Mouse (Mus musculus): Measurements from ENCODE around the gene Psph.
"Not testable (repeated sequence)": the region's sequence is repeated elsewhere in the genome, so short reads cannot be mapped to it uniquely, and the experiment has no call there.

Psph gene

DNA sequence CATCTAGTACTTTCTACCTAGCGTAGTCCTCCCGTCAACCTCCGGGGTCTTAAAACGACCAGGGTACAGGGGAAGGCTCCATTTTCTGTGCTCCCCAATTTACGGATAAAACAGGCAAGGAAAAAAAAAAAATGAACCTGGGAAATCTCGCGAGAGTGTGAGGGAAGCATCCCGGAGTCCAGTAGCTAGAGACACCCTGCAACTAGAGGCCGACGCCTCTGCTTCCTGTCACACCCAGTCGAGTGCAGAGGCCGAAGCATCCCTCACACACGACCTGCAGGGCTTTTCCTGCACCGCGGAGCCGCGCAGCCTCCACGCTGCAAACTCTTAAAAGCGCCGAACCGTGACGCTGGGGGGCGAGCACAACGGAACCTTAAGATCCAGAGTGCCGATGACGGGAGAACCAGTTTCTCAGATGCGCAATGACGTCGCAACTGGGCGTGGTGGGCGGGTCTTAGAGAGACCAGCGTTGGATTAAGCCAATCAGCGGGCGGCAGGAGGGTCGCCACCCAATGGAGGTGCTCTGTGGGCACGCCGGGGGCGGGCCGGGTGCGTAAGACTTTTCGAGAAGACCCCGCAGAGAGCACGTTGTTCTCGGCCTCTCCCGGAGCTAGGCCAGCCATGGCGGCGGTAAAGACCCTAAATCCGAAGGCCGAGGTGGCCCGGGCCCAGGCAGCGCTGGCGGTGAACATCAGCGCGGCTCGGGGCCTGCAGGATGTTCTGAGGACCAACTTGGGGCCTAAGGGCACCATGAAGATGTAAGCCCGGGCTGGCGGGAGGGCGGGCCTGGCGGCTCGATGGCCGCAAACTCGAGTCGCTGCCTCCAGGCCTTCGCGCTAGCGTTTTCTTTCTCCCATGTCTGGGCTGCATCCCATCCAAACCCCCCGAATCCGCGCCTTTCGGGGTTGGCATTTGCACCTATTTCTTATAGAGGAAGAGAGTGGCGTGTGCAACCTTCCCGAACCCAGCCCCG, at the start of gene Psph:
Psph (minus strand) TSS at position 632 of the 973 bp plus-strand sequence.
- DNase-seq (ENCODE audit: low spot score in 2 of 2): peak; percentile 94 to 98

DNA sequence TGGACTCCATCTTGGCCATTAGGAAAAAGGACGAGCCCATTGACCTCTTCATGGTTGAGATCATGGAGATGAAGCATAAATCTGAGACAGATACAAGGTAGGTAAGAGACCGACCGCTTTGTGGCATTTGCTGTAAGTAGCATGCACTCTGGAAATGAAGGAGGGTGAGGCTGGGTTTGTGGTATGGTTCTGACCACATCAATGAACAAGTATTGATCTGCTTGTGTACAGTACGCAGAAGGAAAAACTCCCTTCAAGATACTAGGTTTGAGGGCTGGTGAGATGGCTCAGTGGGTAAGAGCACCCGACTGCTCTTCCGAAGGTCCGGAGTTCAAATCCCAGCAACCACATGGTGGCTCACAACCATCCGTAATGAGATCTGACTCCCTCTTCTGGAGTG, 3.3 kb upstream of the Psph start:
- DNase-seq (ENCODE audit: low spot score in 2 of 2): not testable (repeated sequence)

DNA sequence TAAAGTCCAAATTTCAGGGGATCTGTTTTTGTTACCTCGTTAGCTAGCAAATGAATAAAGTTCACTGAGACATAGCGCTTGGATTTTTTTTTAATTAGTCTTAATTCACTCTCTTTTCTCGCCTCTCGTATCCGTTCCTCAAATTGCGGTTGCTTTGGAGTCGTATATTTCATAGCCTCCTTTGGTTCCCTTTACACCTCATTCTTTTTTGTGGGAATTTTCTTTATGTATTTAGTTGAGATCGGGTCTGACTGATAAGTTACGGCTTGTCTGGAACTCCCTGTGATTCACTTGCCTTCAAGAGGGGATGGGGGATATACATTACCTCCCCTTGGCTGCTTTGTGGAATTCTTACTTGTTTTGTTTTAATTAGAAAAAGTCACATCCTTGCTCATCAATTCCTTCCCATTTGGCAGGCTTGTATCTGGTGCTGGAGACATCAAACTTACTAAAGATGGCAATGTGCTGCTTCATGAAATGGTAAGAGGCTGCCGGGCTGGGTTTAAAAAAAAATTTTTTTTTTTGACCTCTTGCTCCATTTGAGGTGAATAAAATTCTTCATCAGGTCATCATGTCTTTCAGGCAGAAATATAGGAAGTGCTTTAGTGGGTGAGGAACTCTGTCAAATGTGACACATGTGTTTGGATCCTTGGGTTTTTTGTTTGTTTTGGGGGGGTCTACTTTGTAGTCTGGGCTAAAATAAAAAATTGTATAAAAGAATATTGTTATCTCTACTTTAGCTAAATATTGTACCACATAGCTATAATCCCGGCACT, 757 bp upstream of the Psph start:
- DNase-seq (ENCODE audit: low spot score in 2 of 2): no peak

DNA sequence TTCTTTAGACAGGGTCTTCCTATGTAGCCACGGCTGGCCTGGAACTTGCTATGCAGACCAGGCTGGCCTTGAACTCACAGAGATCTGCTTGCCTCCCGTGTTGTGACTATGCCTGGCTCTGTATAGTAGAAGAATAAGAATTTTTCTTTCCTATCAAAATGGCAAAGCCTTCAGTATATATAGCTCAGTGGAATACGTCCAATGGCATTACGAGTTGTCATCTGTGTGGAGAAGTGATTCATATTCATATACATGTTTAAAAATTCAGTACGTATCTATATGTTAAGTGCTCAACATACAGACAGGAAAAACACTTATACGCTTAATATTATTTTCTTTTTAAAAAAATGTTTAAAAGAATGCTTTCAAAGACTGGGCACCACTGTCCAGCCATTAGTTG, 1.1 kb downstream of the Psph start:
- DNase-seq (ENCODE audit: low spot score in 2 of 2): no peak

DNA sequence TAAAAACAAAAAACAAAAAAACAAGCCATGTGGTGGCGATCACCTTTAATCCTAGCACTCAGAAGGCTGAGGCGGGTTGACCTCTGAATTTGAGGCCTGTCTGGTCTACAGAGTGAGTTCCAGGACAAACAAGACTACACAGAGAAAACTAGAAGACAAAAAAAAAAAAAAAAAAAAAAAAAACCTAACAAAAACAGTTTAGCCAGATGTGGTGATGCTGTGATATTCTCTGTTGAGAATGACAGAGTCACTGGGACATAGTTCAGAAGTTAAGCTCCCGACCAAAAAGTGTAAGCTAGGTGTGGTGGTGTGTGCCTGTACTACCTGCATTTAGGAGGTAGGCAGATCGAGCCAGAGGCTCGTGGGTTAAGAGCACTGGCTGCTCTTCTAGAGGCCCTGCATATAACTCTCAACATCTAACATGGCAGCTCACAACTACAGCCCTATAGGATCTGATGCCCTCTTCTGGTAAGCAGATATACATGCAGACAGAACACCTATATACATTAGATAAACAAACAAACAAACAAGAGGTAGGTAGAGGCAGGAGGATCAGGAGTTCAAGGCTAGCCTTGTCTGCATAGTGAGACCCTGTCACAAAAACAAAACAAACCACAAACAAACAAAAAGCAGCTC, 1.9 kb downstream of the Psph start:
- no peak for DNase-seq (ENCODE audit: low spot score in 2 of 2)

DNA sequence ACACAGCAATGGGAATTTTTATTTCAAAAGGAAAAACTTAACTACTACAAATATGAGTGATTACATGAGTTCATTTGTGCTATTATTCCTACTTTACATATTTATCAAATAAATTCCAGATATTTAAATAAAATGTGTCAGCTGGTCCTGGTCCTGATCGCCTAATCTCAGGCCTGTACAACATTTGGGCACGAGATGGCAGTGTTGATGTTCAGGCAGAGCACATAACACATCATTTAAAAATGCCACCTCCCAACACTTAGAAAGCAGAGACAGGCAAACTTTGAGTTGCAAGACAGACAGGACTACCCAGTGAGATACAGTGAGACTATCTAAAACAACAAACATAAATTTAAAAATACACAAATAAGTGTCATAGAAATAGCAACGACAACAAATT, 5.0 kb downstream of the Psph start:
- DNase-seq (ENCODE audit: low spot score in 2 of 2): no peak

DNA sequence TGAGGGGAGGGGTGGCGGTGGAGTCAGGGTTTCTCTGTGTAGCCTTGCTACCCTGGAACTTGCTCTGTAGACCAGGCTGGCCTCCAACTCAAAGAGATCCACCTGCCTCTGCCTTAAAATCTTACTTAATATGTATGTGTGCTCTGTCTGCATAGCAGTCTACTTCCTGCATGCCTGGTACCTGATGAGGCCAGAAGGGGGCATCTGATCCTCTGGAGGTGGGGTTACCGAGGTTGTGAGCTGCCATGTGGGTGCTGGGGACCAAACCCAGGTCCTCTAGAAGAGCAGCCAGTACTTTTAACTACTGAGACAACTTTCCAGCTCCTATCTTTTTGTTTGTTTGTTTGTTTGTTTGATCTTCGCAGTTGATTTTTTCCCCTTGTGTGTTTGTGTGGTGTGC, 7.1 kb downstream of the Psph start:
- DNase-seq (ENCODE audit: low spot score in 2 of 2): no peak

DNA sequence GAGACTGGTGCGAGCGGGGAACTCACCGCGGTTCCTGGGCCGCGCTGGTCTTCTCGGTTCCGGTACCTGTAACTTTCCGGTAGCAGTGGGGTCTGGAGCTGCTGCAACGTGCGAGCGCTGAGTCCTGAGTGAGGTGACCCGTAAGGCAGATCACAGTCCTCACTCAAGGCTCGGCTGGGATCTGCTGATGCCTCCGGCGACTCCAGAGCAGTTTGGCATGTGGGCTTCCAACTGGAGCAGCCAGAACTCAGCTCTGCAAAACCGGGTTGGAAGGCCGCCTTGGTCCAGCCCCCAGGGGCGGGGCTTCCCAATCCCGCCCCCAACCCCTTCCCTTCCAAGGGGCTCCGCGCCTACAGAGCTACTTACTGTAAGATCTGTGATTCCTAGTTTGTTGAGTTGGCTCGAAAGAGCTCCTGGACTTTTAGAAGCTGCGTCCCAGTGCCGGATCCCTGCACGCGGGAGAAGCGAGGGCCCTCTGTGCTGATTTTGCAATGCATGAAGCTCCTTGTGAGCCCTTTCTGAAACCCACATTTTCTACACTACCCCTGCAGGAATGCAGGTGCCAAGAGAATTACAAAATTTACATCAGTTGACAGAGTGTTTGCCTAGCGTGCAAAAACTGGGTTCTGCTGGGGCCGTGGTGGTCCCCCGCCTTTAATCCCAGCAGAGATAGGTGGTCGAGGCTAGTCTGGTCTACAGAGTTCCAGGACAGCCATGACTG, 8.1 kb downstream of the Psph start:
- DNase-seq (ENCODE audit: low spot score in 2 of 2): peak; percentile 33 to 78

DNA sequence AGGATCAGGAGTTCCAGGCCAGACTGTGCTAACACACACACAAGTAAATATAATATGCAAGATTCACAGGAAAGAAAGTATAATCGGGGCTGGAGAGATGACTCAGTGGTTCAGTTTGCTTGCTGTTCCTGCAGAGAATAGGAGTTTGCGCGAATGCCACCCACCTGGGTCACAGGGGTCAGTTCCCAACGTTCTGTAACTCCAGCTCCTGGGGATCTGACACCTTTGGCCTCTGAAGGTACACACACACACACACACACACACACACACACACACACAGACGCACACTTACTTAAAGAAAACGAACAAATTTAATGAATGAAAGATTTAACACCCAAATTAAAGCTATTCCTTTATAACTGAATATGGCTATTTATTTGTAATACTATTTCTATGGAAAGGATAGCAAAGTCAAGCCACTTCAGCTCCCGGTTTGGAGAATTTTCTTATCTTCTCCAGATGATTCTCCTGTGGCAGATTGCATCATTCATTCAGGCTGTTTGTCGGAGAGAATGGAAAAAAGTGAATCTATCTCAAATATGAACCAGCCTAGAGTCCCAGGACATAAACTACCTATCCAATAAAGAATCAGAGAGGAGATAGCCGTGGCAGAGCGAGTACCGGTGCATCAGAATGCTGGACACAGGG, 8.8 kb downstream of the Psph start:
- DNase-seq (ENCODE audit: low spot score in 2 of 2): no peak

DNA sequence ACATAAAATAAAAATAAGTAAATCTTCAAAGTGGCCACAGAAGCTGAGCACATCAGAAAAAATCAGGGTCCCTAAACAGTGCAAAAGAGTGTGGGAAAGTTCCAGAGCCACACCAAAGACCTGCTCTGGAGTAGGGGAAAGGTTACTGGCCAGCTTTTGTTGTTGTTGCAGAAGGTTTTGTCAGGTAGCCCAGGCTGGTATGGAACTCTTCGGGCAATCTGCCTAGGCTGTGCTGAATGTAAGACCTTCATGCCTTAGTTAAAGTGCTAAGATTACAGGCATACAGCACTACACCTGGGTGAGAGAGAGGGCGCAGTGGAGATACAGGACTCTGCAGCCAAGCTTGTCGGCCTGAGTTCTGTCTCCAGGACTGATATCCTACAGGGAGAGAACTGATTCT, 12.6 kb downstream of the Psph start:
- DNase-seq (ENCODE audit: low spot score in 2 of 2): no peak

DNA sequence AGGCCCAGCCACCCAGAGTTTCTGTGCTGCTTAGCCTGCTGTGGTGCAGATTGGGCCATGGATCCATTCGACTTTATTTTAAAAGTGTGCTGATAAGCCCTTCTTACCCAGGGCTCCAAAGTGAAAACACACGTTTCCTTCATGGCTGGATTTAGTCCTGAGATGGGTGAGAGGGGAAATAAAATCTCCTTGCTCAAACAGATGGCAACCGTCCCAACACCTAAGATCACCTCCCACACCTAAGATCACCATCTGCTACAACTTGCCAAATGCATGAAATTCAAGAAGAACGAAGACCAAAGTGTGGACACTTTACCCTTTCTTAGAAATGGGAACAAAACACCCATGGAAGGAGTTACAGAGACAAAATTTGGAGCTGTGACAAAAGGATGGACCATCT, 13.9 kb downstream of the Psph start:
- DNase-seq (ENCODE audit: low spot score in 2 of 2): peak in 1 of 2 experiments; percentile 21

DNA sequence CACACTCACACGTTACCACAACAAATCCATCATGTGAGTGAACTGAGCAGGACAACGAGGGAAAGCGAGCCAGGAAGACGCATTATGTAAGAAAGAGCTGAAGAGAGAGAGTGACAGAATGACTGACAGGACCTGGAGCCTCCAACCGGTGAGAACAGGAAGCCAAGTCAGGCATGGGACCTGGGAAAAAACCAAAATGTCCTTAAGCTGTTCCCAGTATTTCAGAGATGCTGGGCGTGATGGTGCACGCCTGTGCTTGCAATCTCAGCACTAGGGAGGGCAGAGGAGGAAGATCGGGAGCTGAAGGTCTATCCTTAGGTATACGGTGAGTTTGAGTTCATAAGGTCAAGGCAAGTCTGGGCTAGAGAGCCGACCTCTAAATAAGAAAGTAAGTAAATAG, 14.8 kb downstream of the Psph start:
- no peak for DNase-seq (ENCODE audit: low spot score in 2 of 2)

DNA sequence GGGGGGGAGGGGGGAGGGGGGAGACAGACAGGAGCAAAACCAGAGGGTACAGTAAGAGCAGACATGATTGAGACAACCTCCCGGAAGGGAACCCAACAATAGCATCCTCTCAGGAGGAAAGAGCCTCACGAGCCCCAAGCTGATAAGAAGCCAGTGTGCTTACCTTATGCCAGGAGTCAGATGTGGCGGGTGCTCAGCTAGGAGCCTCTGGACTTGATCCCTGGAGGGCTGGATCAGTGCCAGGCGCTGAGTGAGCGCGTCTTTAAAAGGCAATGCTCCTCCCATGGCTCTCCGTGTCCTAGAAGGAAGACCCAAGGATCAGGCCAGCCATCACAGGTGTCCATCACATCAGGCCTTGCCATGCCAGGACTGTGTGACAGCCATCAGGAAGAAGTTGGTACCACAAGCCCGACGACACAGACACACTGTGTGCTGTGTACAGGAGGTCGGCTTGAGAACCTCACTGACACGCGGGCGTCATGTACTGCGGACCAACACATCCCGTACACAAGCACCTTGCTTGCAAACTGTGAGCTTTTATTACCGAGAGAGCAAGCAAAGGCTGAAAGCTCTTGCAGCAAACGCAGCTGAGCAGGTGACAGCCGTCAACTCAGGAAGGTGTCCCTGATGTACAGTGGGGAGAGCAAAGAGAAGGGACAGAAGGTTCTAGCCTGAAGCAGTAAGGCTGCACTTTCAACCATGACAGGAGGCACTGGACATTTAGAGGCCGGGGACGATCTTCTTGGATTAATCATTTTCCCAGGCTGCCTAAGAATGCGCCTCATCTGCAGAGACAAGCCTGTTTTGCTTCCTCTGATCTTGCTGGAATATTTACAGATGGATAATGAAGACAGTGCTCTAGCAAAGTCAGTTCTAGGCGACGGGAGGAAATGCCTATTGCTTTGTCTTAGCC, 16.6 kb downstream of the Psph start:
- DNase-seq (ENCODE audit: low spot score in 2 of 2): no peak

DNA sequence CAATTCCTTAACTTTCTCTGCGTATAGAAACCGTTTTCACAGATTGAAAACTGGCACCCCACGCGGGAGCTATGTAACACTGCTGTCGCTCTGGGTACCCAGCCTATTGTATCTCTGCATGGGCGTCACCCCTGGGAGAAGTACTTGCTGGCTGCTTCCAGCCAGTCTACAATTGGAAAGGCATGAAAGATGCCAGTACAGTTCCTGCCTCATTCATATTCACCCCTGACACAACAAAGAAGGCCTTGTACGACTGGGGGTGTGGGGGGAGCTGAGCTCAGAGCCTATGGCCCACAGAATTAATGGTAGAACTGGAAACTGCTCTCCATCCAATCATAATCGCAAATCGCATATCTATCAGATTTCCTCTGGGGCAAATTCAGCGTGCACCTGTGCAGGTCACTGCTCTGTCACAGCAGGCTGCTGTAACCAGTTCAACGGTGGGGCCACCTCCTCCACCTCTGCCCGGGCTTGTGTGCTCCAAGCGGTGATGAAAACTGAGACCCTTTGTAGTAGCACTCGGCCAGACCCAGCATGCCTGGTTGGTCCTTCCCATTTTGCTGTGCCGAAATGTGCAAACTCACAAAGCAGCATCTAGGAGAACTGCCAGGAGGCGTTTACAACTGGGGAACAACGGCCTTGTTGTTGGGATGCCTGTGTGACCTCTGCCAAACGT, 25.2 kb downstream of the Psph start:
- peak; percentile 47 to 65 for DNase-seq (ENCODE audit: low spot score in 2 of 2)

DNA sequence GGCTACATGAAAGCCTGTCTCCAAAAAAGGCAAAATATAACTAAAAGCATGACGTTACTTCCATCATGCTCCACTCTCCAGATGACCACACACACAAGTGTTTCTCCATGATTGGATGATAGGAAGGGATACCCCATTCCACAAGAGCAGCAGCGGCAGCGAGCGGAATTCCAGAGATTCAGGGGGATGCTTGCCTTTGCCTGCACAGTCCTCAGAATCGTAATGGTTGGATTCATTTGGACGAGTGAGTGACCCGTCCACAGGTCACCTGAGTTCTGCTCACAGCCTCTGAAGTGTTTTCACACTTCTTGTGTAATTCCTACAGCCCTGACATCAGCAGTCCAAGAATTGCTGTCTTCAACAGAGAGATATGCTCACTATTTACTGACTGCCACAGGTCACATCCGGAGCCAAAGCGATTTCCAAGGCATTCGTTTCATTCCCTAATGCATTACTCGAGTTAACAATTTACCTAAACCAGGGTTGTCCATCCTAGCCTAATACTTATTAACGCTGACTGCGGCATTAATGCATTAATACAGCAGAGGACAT, 27.2 kb downstream of the Psph start:
- no peak for DNase-seq (ENCODE audit: low spot score in 2 of 2)

DNA sequence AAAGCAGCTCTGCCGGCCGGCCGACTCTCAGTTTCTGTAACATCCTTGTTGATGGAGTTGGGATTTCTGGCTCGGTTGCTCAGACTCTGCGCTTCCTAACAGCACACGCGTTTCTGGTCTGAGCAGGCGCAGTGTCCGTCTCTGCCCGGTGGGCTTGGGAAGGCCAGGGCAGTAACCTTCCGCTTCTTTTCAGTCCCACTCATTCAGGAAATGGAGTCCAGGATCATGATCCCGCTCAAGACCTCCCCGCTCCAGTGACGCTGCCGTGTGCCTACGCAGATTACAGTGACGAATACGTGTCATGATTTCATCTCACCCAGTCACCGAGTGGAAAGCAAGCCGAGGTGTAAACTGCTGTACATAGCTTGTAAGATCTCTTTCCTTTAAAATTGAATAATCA, 30.4 kb downstream of the Psph start:
- DNase-seq (ENCODE audit: low spot score in 2 of 2): no peak

DNA sequence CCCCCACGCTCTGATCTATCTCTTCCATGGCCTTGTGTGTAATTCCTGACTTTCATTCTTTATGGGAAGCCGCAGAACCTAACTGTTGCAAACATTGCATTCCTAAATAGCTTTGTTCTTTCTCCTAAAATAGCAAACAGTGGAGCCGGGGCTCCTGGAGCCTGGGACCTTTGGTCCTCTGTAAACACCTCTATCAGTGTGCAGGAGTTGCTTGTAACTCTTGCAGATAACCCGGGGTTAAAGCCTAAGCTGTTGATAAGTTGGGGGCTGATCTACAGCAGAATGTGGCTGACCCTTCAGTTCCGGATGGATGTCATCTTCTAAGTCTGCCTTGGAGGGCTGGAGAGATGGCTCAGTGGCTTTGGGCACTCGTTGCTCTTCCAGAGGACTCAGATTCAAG, 43.2 kb downstream of the Psph start:
- DNase-seq (ENCODE audit: low spot score in 2 of 2): no peak

DNA sequence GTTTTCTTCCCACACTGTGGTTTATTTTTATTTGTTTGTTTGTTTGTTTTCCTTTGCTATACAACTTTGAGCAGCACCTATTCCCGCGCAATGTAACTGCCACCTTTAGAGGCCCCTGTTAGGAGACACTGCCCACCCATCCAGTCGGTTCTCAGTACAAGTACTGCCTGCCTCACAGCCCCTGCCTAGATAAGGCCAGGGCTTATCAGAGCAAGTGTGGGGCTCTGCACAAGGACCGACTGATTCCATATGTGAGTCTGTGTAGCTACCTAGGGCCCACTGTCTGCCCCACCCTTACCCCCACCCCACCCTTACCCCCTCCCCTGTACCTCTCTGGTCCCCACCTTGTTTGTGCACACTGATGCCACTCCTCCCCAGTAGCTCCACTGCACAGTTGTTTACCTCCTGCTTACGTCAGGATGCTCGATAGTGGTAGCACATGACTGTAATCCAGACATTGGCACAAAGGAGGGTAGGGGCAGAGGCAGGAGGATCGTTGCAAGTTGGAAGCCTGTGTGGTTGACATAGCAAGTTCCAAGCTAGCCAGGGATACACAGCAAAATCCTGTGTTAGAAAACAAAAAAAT, 44.3 kb downstream of the Psph start:
- no peak for DNase-seq (ENCODE audit: low spot score in 2 of 2)

DNA sequence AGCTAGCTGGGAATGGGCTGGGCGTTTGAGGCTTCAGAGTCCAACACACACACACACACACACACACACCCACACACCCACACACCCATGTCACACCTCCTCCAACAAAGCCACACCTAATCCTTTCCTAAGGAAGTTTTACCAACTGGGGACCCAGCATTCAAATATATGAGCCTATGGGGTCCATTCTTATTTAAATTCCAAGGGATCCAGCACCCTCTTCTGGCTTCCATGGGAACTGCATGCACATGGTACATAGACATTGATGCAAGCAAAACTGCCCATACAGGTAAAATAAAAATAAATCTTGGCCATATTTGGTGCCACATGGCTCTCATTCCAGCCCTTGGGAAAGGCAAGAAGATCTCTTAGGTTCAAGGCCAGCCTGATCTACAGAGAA, 46.3 kb downstream of the Psph start:
- DNase-seq (ENCODE audit: low spot score in 2 of 2): no peak

Data from left cerebral cortex, adult 9 months (tissue).